In genomic region chr2:13480744-13481143, GRCm38 (mm10) we compare ENCODE assay signal across 24 mouse cellular contexts. TPM values are rescaled to one million over a fixed set of nuclear protein-coding genes. Genes with fewer than 3 reads are reported as not detected.
DNase-seq lines count a peak whose midpoint lies in the region; ATAC-seq and TF ChIP-seq lines count a peak whose summit lies in the region.
"Had no signal": no experiment of that assay in that cellular context is flagged by ENCODE, and none has a peak within 500 bp of the region (broad histone marks: within the 10 kb centered on the region; RNA-seq: fewer than 3 reads in every experiment).

No protein-coding gene starts in this region.

- H3K27ac ChIP-seq in midbrain, embryonic 11.5 days (ENCODE audit: low read depth, low read length), result no peak overlapping the region
- H3K27ac ChIP-seq: embryonic facial prominence, embryonic 13.5 days; embryonic facial prominence, embryonic 15.5 days; forebrain, embryonic 13.5 days; forebrain, embryonic 15.5 days had no signal

- DNase-seq in 3T3-L1 (ENCODE audit: low read depth, low spot score) (peak; percentile 78), Patski (ENCODE audit: low read depth, low spot score) (no peak)
- DNase-seq in urinary bladder, adult 18-20 months (ENCODE audit: low spot score in 2 of 2), result no peak
- DNase-seq in layer of hippocampus, adult 8-10 months (ENCODE audit: low spot score in 2 of 2), result no peak
- no peak for DNase-seq in midbrain, embryonic 11.5 days (ENCODE audit: low spot score, missing footprints)
- DNase-seq: adrenal gland, adult 2 months; adrenal gland, postnatal 10 days; adrenal gland, postnatal 25 days; B cell, adult 2 months; cerebellum, adult 11 months; cerebellum, adult 18-20 months; cerebellum, adult 8-10 months; cerebellum, adult 9-11 months; cerebellum, postnatal 14 days; cerebellum, postnatal 36 days; embryo, embryonic 11 days; forebrain, postnatal 0 days had no signal

- H3K4me1 ChIP-seq in midbrain, embryonic 11.5 days (ENCODE audit: control insufficient read depth, insufficient read depth, low read length), result no peaks in the 10 kb centered on the region
- H3K4me1 ChIP-seq: embryonic facial prominence, embryonic 13.5 days; embryonic facial prominence, embryonic 15.5 days; forebrain, embryonic 13.5 days; forebrain, embryonic 15.5 days had no signal

- TF ChIP-seq CTCF in C2C12 (IDR thresholded peaks at IDR 0.05; ENCODE audit: control insufficient read depth, insufficient read depth, insufficient read length) (no peak), Patski (IDR thresholded peaks at IDR 0.05) (no peak)

- no peak overlapping the region for H3K4me2 ChIP-seq in midbrain, embryonic 11.5 days
- H3K4me2 ChIP-seq: embryonic facial prominence, embryonic 13.5 days; embryonic facial prominence, embryonic 15.5 days; forebrain, embryonic 13.5 days; forebrain, embryonic 15.5 days had no signal

- CTCF ChIA-PET in Patski (lab: Charles Lee), result no interaction called here

- H3K79me2 ChIP-seq in C2C12 (ENCODE audit: control insufficient read depth, insufficient read depth), result peaks cover 8% of the 10 kb centered on the region

- WGBS in midbrain, embryonic 11.5 days, result 92% methylated on average over 2 of the region's 2 CpGs

- H3K9me3 ChIP-seq in midbrain, embryonic 11.5 days (ENCODE audit: control insufficient read depth, low read length), result no peaks in the 10 kb centered on the region
- H3K9me3 ChIP-seq: embryonic facial prominence, embryonic 13.5 days; embryonic facial prominence, embryonic 15.5 days; forebrain, embryonic 13.5 days; forebrain, embryonic 15.5 days had no signal

- H3K79me3 ChIP-seq in C2C12 (ENCODE audit: low read depth), result no peaks in the 10 kb centered on the region

- H3ac ChIP-seq in C2C12 (ENCODE audit: control insufficient read depth, insufficient read length, low read depth), result no peak overlapping the region

- no peaks in the 10 kb centered on the region for H3K36me3 ChIP-seq in C2C12 (ENCODE audit: control insufficient read depth, insufficient read depth)
- no peaks in the 10 kb centered on the region for H3K36me3 ChIP-seq in midbrain, embryonic 11.5 days (ENCODE audit: control insufficient read depth, insufficient read depth, low read length)
- H3K36me3 ChIP-seq: embryonic facial prominence, embryonic 13.5 days; embryonic facial prominence, embryonic 15.5 days; forebrain, embryonic 15.5 days had no signal

- no peaks in the 10 kb centered on the region for H3K27me3 ChIP-seq in C2C12 (ENCODE audit: control insufficient read depth, insufficient read depth, insufficient read length)
- H3K27me3 ChIP-seq in Patski, result no peaks in the 10 kb centered on the region
- H3K27me3 ChIP-seq in midbrain, embryonic 11.5 days (ENCODE audit: control insufficient read depth, insufficient read depth, low read length), result no peaks in the 10 kb centered on the region
- H3K27me3 ChIP-seq: embryonic facial prominence, embryonic 13.5 days; embryonic facial prominence, embryonic 15.5 days; forebrain, embryonic 13.5 days; forebrain, embryonic 15.5 days had no signal

- in situ Hi-C loops in Patski (cut with MboI; ENCODE audit: low pct_unique_long_range_greater_than_20kb), result no loop called here

- ATAC-seq in Patski, result peak; percentile 51
- no peak for ATAC-seq in midbrain, embryonic 11.5 days (ENCODE audit: low FRiP score)
- ATAC-seq: forebrain, embryonic 13.5 days; forebrain, embryonic 15.5 days; forebrain, postnatal 0 days had no signal

- no peak overlapping the region for H3K9ac ChIP-seq in midbrain, embryonic 11.5 days (ENCODE audit: low read length)
- H3K9ac ChIP-seq: embryonic facial prominence, embryonic 13.5 days; embryonic facial prominence, embryonic 15.5 days; forebrain, embryonic 13.5 days; forebrain, embryonic 15.5 days; forebrain, postnatal 0 days had no signal

- no peak overlapping the region for H3K4me3 ChIP-seq in C2C12 (ENCODE audit: insufficient read depth, poor library complexity, severe bottlenecking)
- no peak overlapping the region for H3K4me3 ChIP-seq in midbrain, embryonic 11.5 days (ENCODE audit: low read depth, low read length)
- H3K4me3 ChIP-seq: embryonic facial prominence, embryonic 13.5 days; embryonic facial prominence, embryonic 15.5 days; erythroblast, embryonic 14.5 days; forebrain, embryonic 13.5 days; forebrain, embryonic 15.5 days had no signal

- POLR2A ChIA-PET in Patski (lab: Charles Lee), result no interaction called here

TF ChIP-seq in C2C12, 6 proteins besides CTCF, POLR2A, EP300 and RAD21:
- TF ChIP-seq FOSL1 (IDR thresholded peaks at IDR 0.05; ENCODE audit: insufficient read depth, low read length, poor library complexity, severe bottlenecking) (peak; percentile 66), CEBPB (IDR thresholded peaks at IDR 0.05; ENCODE audit: low read depth) (peak; percentile 14), MYOG (IDR thresholded peaks at IDR 0.05; ENCODE audit: control insufficient read depth, extremely low read depth, insufficient read length) (no peak), MAX (IDR thresholded peaks at IDR 0.05) (no peak), MYOD1 (IDR thresholded peaks at IDR 0.05; ENCODE audit: control insufficient read depth, insufficient read length, low read depth) (peak; percentile 74)

RNA-seq across cellular contexts. Expression of gene Cubn, which starts 10.9 kb away (rescaled TPM):
- polyA plus RNA-seq in C2C12 (2012; fragmentation: generic; extraction: Trizol), result 0.36 TPM
- 1.1 TPM for polyA plus RNA-seq in Patski (2021)
- under 1 TPM; 0.14 to 0.23 (median 0.21) TPM for total RNA-seq in layer of hippocampus, adult 8-10 months (2022)
- 0.59 and 0.78 TPM in 2 replicates for polyA plus RNA-seq in midbrain, embryonic 11.5 days (2014; fragmentation: Nextera tagmentation; extraction: Ambion mirVana)
- total RNA-seq: MEL had no signal
- polyA plus RNA-seq: erythroblast, embryonic 14.5 days had no signal
